Mouse (Mus musculus): Measurements from ENCODE around the gene Zpbp2. TPM values are rescaled to one million over a fixed set of nuclear protein-coding genes. Genes with fewer than 3 reads are reported as not detected.

The Zpbp2 gene
- total and polyA plus RNA-seq, 3 experiments: 0.12 to 0.58 TPM; not detected in 1

GRCm38 (mm10) chr11:98525140-98525539 is 25.8 kb upstream of the Zpbp2 start (continued):
- no peak for TF ChIP-seq MYB (IDR thresholded peaks at IDR 0.05; ENCODE audit: low read depth, low read length)
- TF ChIP-seq USF2 (IDR thresholded peaks at IDR 0.05; ENCODE audit: borderline replicate concordance in 1 of 2, insufficient read depth in 1 of 2, low read depth in 1 of 2, low read length in 2 of 2): no peak
- no peak for TF ChIP-seq MAFK (IDR thresholded peaks at IDR 0.05; ENCODE audit: borderline replicate concordance, low read depth, low read length)

GRCm38 (mm10) chr11:98526824-98527461 is 24.0 kb upstream of the Zpbp2 start:
- no peaks in the 10 kb centered on the region for H3K79me2 ChIP-seq (ENCODE audit: control insufficient read depth, insufficient read depth, low read length, poor library complexity)
- no peak overlapping the region for H3K4me3 ChIP-seq (ENCODE audit: control insufficient read depth in 1 of 2, insufficient read depth in 1 of 2, low read depth in 2 of 2, low read length in 2 of 2)
- H3K27me3 ChIP-seq (ENCODE audit: control insufficient read depth in 1 of 2, insufficient read depth in 2 of 2, low read length in 2 of 2): peaks cover 47 to 85% of the 10 kb centered on the region in 2 experiments
- no peaks in the 10 kb centered on the region for H3K4me1 ChIP-seq (ENCODE audit: control insufficient read depth in 1 of 2, insufficient read depth in 2 of 2, low read length in 2 of 2)
- H3K9ac ChIP-seq (ENCODE audit: control insufficient read depth, low read depth, low read length, poor library complexity, severe bottlenecking): no peak overlapping the region
- no peak for DNase-seq (ENCODE audit: low read depth, low spot score)
- no peaks in the 10 kb centered on the region for H3K36me3 ChIP-seq (ENCODE audit: control insufficient read depth in 1 of 2, insufficient read depth in 2 of 2, low read length in 2 of 2)
- H3K9me3 ChIP-seq (replicated peaks; ENCODE audit: insufficient read depth, low read length): no peaks in the 10 kb centered on the region
- H3K27ac ChIP-seq (ENCODE audit: control insufficient read depth, low read depth, low read length): no peak overlapping the region
- TF ChIP-seq TCF12 (IDR thresholded peaks at IDR 0.05; ENCODE audit: low read depth, low read length) (no peak), ZC3H11A (IDR thresholded peaks at IDR 0.05; ENCODE audit: low read depth, low read length) (no peak), RCOR1 (IDR thresholded peaks at IDR 0.05; ENCODE audit: low read depth, low read length) (no peak), RAD21 (IDR thresholded peaks at IDR 0.05; ENCODE audit: low read depth, low read length) (no peak), CHD1 (IDR thresholded peaks at IDR 0.05; ENCODE audit: low read depth, low read length) (no peak), JUND (IDR thresholded peaks at IDR 0.05; ENCODE audit: low read depth, low read length) (no peak), MAX (IDR thresholded peaks at IDR 0.05; ENCODE audit: low read length) (no peak), EP300 (IDR thresholded peaks at IDR 0.05; ENCODE audit: low read depth in 1 of 2, low read length in 2 of 2) (no peak), NRF1 (IDR thresholded peaks at IDR 0.05; ENCODE audit: insufficient read depth, low read depth, low read length, poor library complexity, severe bottlenecking) (no peak), BHLHE40 (IDR thresholded peaks at IDR 0.05; ENCODE audit: borderline replicate concordance, low read depth, low read length) (no peak), MAZ (IDR thresholded peaks at IDR 0.05; ENCODE audit: low read depth, low read length) (no peak), POLR2AphosphoS5 (IDR thresholded peaks at IDR 0.05; ENCODE audit: borderline replicate concordance, low read depth, low read length) (no peak), GABPA (IDR thresholded peaks at IDR 0.05; ENCODE audit: low read depth, low read length) (no peak), MXI1 (IDR thresholded peaks at IDR 0.05; ENCODE audit: low read depth, low read length) (no peak)
